Mouse (Mus musculus) thymus, postnatal 0 days (tissue): ENCODE data around the gene Atl2. TPM values are rescaled to one million over a fixed set of nuclear protein-coding genes. Genes with fewer than 3 reads are reported as not detected.

Experiments
- DNase-seq: peaks from one replicate; pipeline ENCODE4 v3.0.0-alpha.2; 2015; ENCODE audit warnings: low spot score
- polyA plus RNA-seq: library from polyadenylated mRNA; unstranded; fragments of >200 nt; fragmentation: Nextera tagmentation; extraction: Ambion mirVana; gene quantifications from 2 replicates; pipeline ENCODE4 v1.2.1, GENCODE M21; 2015

The Atl2 gene
- polyA plus RNA-seq, 1 experiment from 2014 or later: 146 TPM

DNA sequence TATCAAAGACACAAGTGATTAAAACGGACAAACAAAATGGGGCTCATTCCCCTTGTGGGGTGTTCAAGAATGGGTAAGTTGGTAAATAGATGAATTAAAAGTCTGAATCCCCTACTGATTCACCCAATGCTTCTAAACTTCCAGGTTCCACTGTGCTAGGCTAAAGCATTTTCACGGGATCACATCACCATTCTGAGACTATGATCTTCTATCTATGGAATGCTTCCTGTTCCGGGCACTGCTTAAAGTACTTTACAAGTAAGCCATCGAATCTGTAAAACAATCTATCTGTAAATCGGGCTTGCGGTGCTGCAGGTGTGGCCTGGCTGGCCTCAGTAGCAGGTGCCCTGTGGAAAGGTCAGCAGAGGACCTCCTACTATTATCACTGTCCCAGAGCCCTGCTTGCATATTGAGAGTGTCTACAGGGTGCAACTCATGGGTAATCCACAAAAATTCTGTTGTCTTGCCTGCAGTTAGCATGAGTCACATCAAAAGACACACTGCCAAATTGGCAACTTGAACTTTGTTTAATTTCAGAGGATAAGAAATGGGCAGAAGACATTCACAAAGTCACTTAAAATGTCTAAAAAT lies 2.3 kb upstream of the Atl2 start:
- DNase-seq: no peak

- DNase-seq: no peak
Measured at GRCm38 (mm10) chr17:79897666-79898065, 1.7 kb upstream of the Atl2 start.

- peak; percentile 90 for DNase-seq
Measured at GRCm38 (mm10) chr17:79894971-79895882, 696 bp downstream of the Atl2 start.

DNA sequence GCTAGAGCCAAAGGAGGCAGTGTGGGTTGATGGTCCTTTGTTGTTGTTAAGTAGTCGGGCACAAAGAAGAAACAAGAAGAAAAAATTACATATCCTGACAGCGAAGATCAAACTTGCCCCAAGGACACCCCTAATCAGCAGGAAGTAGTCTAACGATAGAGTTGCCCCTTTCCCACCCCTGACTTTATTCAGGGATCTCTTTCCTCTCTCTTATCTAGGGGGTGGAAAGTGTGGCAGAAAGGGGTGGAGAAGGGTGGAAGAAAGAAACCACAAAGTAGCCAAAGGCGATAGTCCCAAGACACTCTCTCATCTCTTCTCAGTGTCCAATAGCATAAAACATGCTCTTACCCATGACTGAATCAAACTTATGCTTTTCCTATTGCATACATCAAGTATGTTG lies 1.9 kb downstream of the Atl2 start:
- DNase-seq: no peak

DNA sequence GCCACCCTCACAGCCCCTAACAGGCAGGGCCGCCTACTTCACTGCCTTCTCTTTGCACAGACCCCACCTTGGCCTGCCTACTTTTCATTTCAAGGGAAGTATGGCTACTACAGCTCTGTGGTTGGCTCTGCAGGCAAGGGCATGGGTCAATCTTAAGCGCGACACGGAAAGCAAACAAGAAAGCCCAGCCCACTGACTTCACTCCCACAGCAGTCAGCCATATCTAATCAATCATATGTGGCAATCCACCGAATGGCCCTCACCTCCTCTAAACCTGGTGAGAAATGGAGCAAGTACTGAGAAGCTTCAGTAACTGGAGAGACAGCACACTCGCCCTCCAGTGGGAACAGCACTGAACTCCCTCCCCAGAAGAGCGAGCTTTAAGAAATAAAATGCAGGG lies 4.0 kb downstream of the Atl2 start:
- DNase-seq: peak; percentile 16

GRCm38 (mm10) chr17:79887926-79888325 lies 8.0 kb downstream of the Atl2 start:
- no peak for DNase-seq

DNA sequence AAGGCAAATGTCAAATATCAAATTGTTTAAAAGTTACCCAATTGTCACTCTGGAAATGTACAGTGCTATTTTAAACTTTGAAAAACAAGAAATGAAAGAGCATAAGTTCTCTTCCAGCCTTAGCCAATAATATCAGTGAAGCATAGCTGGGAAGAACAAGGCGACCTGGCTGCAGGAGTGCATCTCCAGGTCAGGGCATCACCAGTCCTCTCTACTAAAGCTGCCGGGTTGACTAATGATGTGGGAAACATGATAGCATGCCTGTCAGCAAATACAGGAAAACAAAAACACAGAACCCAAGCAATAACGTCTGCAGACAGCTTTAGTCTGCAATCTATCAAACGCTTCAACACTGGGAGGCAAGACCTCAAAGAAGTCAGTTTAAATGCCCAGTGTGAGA lies 12.7 kb downstream of the Atl2 start:
- DNase-seq: no peak

GRCm38 (mm10) chr17:79865027-79865426 lies 30.9 kb downstream of the Atl2 start:
- DNase-seq: no peak

- DNase-seq: no peak
Measured at GRCm38 (mm10) chr17:79864503-79864902, 31.4 kb downstream of the Atl2 start.

DNA sequence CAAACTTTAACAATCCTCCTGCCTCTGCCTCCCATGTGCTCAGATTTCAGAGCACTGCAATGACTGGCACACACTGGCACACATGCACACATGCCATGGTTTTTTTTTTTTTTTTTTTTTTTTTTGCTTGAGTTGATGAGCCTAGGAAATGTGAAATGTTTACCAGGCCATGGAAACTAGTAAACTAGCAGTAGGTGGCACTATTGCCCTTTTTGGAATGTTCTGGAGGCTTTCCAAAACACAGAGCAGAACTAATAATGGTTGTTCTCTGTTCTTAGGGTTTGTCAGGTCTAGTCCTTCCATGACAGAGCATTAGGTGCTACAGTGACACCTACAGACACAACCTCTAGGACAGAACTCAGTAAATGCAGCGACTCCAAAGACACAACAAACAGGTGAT lies 33.9 kb downstream of the Atl2 start:
- peak; percentile 65 for DNase-seq

GRCm38 (mm10) chr17:79855533-79855932 lies 40.4 kb downstream of the Atl2 start:
- DNase-seq: no peak

DNA sequence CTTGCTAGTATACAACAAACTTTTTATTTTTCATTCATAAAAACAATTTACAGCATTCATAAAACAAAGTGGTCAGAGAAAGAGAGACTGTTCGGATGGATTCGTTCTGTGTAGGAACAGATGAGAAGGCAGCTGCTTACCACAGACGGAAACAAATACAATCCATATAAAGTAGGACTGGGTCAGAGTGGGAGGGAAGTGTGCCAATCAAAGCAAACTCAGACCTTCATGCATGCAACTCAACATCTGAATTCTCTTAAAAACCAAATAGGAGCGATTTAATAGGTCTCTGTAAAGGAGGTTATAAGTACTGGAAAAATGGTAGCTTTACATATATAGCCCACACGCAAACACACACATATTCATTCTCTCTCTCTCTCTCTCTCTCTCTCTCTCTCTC lies 47.5 kb downstream of the Atl2 start:
- no peak for DNase-seq

- DNase-seq: no peak
Measured at GRCm38 (mm10) chr17:79846182-79846581, 49.7 kb downstream of the Atl2 start.

DNA sequence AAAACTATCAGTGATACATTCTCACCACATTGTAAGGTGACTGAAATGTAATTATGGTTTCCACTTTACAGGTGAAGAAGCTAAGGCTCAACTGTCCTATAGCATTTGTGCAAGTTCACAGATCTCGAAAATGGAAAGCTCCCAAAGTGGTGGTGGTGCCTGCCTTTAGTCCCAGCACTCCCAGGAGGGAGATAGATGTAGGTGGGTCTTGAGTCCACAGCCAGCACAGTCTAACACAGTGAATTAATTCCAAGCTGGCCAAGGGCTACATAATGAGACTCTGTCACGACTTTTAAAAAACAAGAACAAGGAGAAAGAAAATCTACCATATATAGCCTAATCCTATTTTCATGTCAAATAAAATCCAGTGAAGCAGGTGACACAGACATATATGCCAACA lies 50.2 kb downstream of the Atl2 start:
- DNase-seq: no peak

DNA sequence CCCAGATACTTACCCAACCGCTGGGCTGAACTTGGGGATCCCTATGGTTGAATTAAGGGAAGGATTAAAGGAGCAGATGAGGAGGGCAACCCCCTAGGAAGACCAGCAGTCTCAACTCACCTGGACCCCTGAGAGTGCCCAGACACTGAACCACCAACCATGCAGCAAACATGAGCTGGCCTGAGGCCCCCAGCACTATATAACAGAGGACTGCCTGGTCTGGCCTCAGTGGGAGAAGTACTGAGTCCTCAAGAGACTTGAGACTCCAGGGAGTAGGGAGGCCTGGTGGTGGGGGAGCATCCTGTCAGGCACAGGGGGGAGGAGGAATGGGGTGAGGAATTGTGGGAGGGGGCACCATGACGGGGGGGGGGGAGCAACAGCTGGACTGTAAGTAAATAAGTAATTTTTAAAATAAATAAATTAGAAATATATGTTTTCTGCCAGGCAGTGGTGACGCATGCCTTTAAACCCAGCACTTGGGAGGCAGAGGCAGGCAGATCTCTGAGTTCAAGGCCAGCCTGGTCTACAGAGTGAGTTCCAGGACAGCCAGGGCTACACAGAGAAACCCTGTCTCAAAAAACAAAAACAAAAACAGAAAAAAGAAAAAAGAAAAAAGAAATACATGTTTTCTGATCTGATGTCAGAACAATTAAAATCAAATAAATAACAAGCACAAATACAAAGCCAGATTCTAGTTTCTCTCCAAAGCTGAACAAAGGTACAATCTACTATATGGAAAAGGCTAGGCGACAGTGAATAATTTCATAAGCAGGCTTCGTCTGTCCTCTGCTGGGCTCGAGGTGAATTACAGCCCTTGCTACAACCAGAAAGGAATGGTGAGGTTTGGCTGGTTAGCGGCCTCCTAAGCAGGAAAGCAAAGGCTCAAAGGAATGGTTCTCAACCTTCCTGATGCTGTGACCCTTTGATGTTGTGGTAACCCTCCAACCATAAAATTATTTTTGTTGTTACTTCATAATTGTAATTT lies 55.4 kb downstream of the Atl2 start:
- DNase-seq: peak; percentile 68

DNA sequence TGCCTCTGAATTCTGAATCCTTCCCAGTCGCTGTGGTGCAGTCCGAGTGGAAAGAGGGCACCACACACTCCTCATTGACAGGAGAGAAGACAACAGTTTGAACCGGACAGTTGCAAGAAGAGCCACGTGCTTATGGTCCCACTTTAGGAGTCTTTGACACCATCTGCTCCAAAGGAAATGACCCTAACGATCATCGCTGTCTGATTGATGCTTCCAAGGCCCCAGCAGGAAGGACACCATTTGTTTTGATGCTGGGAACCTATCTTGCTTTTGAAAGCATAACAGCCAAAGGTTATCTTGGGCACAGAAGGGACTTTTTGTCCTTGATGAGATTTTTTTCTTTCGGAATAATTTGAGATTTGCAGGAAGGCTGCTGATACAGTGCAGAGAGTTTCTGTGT lies 58.9 kb downstream of the Atl2 start:
- no peak for DNase-seq

DNA sequence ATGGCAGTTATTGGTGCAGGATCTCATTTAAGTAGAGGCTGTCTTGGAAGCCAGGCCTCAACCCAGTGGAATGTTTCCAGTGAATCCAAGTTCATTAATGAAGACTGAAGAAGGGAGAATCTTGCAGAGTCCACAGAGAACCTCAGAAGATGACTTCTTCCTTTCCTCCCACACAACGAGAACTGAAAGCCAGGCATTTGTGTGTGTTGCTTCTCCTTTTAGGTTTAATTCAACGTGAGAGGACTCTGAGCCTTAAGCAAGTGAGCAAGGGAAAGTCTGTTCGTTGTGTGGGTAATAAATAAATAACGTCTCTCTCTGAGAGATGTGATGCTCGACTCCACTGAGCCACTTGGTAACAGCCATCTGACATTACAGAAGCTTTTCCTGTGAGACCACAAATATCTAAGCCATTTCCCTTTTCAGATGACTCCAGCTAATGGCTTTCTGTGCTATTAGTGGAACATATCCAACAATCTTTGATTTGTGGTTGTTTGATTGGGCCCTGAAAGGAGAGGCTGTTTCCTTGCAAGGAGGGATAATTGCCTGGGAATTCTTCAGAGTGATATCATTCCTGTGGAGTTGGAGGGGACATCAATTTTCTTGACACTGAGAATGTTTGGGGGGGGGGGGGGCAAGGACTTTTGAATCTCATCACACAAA lies 60.1 kb downstream of the Atl2 start:
- no peak for DNase-seq

DNA sequence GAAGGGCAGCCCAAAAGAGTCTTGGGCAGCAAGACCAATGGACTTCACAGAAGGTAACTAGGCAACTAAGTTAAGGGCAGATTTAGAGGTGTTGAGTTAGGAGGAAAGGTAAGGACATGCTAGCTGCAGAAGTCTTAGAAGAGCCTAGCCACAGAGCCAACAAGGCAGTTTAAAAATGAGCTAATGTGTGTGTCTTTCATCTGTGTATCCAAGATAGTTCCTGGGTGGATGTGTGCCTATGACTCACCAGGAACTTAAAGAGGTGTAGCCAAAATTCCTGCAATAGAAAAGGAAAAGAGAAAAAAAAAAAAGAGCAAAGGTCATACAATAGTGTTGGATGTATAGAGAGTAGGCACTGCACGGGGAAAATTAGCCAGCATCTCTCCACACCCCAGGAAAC lies 63.6 kb downstream of the Atl2 start:
- no peak for DNase-seq

- peak; percentile 33 for DNase-seq
Measured at GRCm38 (mm10) chr17:79826482-79827034, 69.4 kb downstream of the Atl2 start.

GRCm38 (mm10) chr17:79825241-79826030 lies 70.5 kb downstream of the Atl2 start:
- DNase-seq: no peak
